Mouse (Mus musculus): ENCODE data around the gene Klhl42.

- TF ChIP-seq CTCF (IDR thresholded peaks at IDR 0.05; ENCODE audit: extremely low read depth, insufficient read depth, insufficient read length, insufficient replicate concordance) (no peak), POLR2A (IDR thresholded peaks at IDR 0.05; ENCODE audit: low read depth, low read length) (peak; percentile 5; the same call in 1 of the 2 replicates)
These were observed 8.5 kb downstream of the Klhl42 start for GRCm38 (mm10) chr6:147099458-147100277.
